Mouse (Mus musculus) left cerebral cortex, adult 18-20 months (tissue): ENCODE results near the gene Dnase2a. TPM values are rescaled to one million over a fixed set of nuclear protein-coding genes. Genes with fewer than 3 reads are reported as not detected.
A peak's percentile ranks its signal among the peaks of the same experiment; 100 is the strongest.

Experiments used
- DNase-seq, 2 experiments: peaks; one replicate each; pipeline ENCODE4 v3.0.0; 2021 to 2022; ENCODE audit warnings: low spot score in 2 of 2, mixed read lengths in 1 of 2
- long read RNA-seq, 2 experiments: library from polyadenylated mRNA; stranded (forward); transcript quantifications; one replicate each; pipeline ENCODE4 v2.0.0; 2021
- total RNA-seq, 2 experiments: library from RNA; stranded (reverse); gene quantifications; 2 replicates each; pipeline ENCODE4 v1.2.3; 2021

Gene Dnase2a
- 1 to 10 TPM; 3.2 to 3.7 TPM for total RNA-seq
- long read RNA-seq, experiment 1: 0 reads
- long read RNA-seq, experiment 2, partial matches to known transcripts: 0 of 1 reads
- long read RNA-seq, experiment 2, other reads (novel, unspliced or antisense): 0 of 1 reads

DNA sequence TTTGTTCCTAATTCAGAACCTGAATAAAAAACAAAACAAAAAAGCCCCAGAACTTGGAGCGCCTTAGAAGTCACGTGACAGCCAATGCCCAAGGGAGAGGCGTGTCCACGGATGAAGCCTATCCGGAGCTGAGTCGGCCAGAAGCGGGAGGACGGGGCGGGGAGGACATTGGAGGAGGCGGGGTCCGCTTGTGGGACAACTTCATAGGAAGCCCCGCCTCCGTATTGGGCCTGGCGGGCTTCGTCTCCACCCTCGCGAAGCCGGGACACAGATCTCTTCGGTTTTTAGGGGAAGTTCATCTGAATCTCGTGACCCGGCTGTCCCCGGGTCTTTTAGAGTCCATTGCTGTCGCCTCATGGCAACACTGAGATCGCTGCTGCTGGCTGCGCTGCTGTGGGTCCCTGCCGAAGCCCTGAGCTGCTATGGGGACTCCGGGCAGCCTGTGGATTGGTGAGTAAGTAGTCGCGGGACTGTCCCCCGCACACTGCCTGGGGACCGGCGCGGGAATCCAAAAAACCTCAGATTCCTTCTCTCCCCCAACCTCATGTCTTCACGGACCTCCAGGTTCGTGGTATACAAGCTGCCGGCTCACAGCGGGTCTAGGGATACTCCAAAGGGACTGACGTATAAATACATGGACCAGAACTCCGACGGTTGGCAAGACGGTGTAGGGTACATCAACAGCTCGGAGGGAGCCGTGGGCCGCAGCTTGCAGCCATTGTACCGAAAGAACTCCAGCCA lies at the start of gene Dnase2a:
Gene Dnase2a, plus strand, starts transcription at position 140 of the 741 bp plus-strand sequence.
- peak; percentile 70 to 73 for DNase-seq

- peak; percentile 48 to 49 for DNase-seq
These were observed 36.7 kb upstream of the Dnase2a start, which contains the start of gene Syce2 for GRCm38 (mm10) chr8:84871376-84872308. Gene Syce2 (plus strand): TSS chr8:84872111.

DNA sequence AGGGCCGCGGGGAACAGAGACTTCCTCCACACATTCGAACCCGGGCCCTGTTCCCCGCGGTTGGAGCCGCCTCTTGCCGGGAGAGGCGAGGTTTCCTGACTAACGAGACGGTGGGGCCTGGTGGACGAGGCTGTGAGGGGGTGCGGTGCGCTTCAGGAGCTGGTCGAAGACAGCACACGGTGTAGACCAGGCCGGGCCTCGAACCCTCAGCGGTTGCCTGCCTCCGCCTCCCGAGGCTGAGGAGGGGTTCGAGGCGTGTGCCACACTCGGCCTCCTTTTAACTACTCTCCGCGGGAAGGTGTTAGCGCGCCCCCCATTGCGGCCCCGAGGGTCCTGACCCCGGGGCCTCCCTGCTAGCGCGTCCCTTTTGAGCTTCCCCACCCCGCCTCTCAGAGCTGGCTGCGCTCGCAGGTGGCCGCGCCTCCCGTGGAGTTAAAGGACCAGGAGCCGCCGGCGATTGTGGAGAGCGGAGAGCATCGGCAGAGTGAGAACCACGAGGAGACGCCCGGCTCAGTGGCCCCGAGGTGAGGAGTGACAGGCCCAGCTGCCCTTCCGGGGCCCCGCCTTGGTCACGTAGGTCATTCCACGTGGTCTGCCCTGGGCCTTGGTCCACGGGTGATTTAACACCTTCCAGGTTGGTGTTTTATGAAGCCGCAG lies 35.9 kb upstream of the Dnase2a start:
- no peak for DNase-seq

GRCm38 (mm10) chr8:84873016-84873415 lies 35.3 kb upstream of the Dnase2a start:
- no peak for DNase-seq

GRCm38 (mm10) chr8:84874339-84874738 lies 34.0 kb upstream of the Dnase2a start:
- no peak for DNase-seq

DNA sequence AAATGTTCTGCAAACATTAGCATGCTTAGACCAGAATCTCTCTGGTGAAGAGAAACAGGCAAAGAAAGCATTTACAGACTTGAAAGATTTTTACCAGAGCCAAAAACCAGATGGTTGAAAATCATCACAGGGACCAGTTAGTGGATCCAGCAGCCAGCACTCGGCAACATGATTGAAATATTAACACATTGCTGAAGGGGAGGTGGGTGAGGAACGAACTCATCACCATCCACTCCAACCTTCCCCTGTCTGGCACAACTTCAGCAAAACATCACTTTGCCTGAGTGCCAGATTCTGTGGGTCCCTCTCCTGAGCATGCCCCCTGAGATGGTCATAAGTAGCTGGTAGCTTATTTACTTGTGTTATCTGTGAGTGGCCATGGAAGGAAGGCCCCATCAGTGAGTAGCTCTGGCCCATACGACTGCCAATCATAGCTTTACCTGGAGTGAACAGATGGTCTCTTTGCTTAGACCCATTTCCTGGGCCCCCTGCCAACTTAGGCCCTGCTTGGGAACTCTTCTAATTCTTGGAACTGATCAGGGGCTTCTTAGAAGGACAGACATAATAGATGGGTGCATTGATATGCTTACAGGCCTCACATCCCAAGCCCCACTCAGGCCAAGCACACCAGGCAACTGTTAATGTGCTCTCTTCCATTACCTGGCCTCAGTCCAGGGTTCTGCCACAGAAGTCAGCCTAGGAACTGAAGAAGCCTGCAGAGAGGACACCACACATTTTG lies 30.9 kb upstream of the Dnase2a start:
- DNase-seq: no peak

- DNase-seq: no peak
These were observed 29.4 kb upstream of the Dnase2a start for GRCm38 (mm10) chr8:84878915-84879314.

GRCm38 (mm10) chr8:84884728-84885127 lies 23.6 kb upstream of the Dnase2a start:
- no peak for DNase-seq

- no peak for DNase-seq
These were observed 20.1 kb upstream of the Dnase2a start for GRCm38 (mm10) chr8:84888280-84888679.

DNA sequence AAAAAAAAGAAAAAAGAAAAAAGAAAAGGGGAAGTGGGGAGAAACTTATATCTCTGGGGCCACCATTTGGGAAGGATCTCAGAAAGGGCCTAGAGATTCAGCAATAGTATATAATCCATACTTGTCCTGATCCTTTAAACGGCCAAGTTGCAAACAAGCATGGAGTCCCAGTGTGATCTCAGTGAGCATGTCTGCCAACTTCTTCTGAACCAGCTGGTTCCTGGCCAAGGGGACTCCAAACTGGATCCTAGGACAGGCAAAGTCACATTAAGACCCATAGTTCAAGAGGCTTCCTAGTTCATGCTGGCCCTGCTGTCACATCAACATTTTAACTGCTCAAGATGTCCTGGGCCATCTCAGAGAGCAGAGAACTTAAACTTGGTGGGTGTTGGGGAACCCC lies 19.2 kb upstream of the Dnase2a start:
- DNase-seq: no peak

- DNase-seq: no peak
These were observed 15.2 kb upstream of the Dnase2a start for GRCm38 (mm10) chr8:84892993-84893708.

GRCm38 (mm10) chr8:84893709-84894134 lies 14.6 kb upstream of the Dnase2a start, which contains the start of gene Gcdh:
Gene Gcdh (minus strand): TSS chr8:84893921.
- peak; percentile 89 to 92 for DNase-seq

GRCm38 (mm10) chr8:84895963-84896362 lies 12.4 kb upstream of the Dnase2a start:
- DNase-seq: no peak

- no peak for DNase-seq
These were observed 7.3 kb upstream of the Dnase2a start for GRCm38 (mm10) chr8:84901071-84901470.

GRCm38 (mm10) chr8:84901752-84902151 lies 6.6 kb upstream of the Dnase2a start, which contains the start of gene Klf1:
Gene Klf1 (plus strand): TSS chr8:84901928.
- no peak for DNase-seq

GRCm38 (mm10) chr8:84902367-84902919 lies 5.9 kb upstream of the Dnase2a start:
- DNase-seq: no peak

DNA sequence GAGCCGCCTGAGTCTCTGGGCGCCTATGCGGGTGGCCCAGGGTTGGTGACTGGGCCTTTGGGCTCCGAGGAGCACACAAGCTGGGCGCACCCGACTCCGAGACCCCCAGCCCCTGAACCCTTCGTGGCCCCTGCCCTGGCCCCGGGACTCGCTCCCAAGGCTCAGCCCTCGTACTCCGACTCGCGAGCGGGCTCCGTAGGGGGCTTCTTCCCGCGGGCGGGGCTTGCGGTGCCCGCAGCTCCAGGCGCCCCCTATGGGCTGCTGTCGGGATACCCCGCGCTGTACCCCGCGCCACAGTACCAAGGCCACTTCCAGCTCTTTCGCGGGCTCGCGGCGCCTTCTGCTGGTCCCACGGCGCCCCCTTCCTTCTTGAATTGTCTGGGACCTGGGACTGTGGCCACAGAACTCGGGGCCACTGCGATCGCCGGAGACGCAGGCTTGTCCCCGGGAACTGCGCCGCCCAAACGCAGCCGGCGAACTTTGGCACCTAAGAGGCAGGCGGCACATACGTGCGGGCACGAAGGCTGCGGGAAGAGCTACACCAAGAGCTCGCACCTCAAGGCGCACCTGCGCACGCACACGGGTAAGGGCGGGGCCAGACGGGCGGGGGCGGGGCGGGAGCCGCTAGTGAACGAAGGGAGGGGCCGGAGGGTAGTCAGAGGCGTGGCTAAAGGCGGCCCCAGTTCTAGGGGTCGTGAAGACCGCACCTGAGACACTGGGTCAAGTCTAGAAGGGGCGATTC lies 5.3 kb upstream of the Dnase2a start:
- peak; percentile 91 to 95 for DNase-seq

DNA sequence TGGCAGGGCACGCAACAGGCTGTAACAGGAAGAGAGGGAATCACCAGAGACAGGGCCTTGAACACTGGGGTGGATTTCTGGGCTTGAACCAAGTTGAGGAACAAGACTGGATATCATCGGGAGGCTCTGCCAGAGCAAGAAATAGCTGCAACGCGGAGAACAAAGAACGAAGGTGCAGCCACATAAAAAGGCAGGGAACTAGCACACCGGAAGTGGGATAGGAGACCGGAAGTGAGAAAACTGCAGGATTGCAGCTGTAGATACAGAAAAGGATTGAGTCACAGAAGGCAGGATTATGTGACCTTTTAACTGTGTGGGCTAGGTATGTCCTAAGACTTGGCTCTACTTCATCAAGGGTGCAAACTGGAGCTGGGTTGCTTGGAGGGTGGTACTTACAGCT lies 4.0 kb upstream of the Dnase2a start:
- DNase-seq: no peak

GRCm38 (mm10) chr8:84907037-84907436 lies 1.3 kb upstream of the Dnase2a start:
- DNase-seq: no peak
